ENCODE assay signal across 12 mouse cellular contexts in the genomic region with DNA sequence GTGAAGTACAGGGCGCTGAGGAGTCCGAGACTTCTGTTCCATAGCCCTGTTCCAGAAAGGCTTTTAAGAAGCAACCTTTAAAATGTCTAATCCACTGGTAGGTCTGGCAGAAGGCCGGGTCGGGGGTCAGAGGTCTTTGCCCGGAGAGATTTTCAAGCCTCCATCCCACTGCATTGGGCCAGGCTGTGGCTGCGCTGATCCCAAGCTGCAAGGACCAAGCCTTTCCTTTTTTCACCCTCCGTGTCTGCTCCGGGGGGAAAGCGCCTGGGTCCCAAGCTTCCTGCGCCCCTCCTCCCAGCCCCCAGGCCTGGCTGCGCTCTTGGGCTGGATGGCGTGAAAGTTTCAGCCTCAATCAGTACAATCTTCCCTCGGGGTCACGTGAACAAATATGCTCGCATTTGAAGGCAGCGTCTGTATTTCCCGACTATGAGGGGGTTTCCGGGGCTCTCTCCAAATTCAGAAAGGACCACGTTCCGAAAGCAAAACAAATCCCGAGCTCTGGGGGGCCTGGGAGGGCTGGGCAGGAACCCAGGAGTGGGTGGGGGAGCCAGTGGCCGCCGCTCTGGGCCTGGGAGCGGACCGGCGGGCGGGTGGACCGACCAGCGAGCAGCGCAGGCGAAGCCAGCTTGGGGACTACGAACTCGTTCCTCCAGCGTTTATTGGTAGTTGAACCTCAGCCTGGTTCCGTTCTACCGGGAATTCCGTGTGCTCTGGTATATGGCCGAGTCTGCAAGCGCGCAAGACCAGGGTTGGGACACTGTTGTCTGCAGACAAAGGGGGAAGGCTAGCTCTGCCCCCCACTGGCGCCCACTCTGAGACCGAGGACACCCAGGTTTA. TPM values are rescaled to one million over a fixed set of nuclear protein-coding genes. Genes with fewer than 3 reads are reported as not detected.
DNase-seq lines count a peak whose midpoint lies in the region; ATAC-seq lines count a peak whose summit lies in the region.
"Had no signal": no experiment of that assay in that cellular context is flagged by ENCODE, and none has a peak within 500 bp of the region (broad histone marks: within the 10 kb centered on the region; RNA-seq: fewer than 3 reads in every experiment).

No protein-coding gene starts in this region.

- H3K4me1 ChIP-seq in midbrain, embryonic 10.5 days = peaks cover 15% of the 10 kb centered on the region; the same call in 1 of the 2 replicates
- no peaks in the 10 kb centered on the region for H3K4me1 ChIP-seq in midbrain, embryonic 16.5 days (ENCODE audit: control insufficient read depth, insufficient read depth, low read length)
- H3K4me1 ChIP-seq in limb, embryonic 13.5 days = peaks cover 44% of the 10 kb centered on the region
- no peaks in the 10 kb centered on the region for H3K4me1 ChIP-seq in stomach, embryonic 16.5 days (ENCODE audit: control insufficient read depth, insufficient read depth, low read length)

- H3K9ac ChIP-seq in midbrain, embryonic 16.5 days (ENCODE audit: low read depth, low read length) = no peak overlapping the region
- H3K9ac ChIP-seq in limb, embryonic 13.5 days = no peak overlapping the region; the same call in 1 of the 2 replicates
- H3K9ac ChIP-seq in stomach, embryonic 16.5 days (ENCODE audit: low read length) = no peak overlapping the region

- no peak overlapping the region for H3K27ac ChIP-seq in midbrain, embryonic 10.5 days (replicated peaks)
- no peak overlapping the region for H3K27ac ChIP-seq in midbrain, embryonic 16.5 days (ENCODE audit: low read length)
- H3K27ac ChIP-seq in limb, embryonic 13.5 days = no peak overlapping the region
- no peak overlapping the region for H3K27ac ChIP-seq in stomach, embryonic 16.5 days (ENCODE audit: low read length)

- no peaks in the 10 kb centered on the region for H3K36me3 ChIP-seq in midbrain, embryonic 10.5 days
- no peaks in the 10 kb centered on the region for H3K36me3 ChIP-seq in midbrain, embryonic 16.5 days (ENCODE audit: control insufficient read depth, insufficient read depth, low read length)
- H3K36me3 ChIP-seq in limb, embryonic 13.5 days = no peaks in the 10 kb centered on the region
- no peaks in the 10 kb centered on the region for H3K36me3 ChIP-seq in stomach, embryonic 16.5 days (ENCODE audit: control insufficient read depth, insufficient read depth, low read length)

- WGBS in midbrain, embryonic 10.5 days = under 1% methylated on average over 42 of the region's 42 CpGs
- WGBS in midbrain, embryonic 16.5 days = 1% methylated on average over 42 of the region's 42 CpGs
- 2% methylated on average over 42 of the region's 42 CpGs for WGBS in limb, embryonic 13.5 days
- 2% methylated on average over 42 of the region's 42 CpGs for WGBS in stomach, embryonic 16.5 days

- no peak overlapping the region for H3K4me2 ChIP-seq in midbrain, embryonic 16.5 days (ENCODE audit: low read length)
- peak overlapping the region; percentile 54 for H3K4me2 ChIP-seq in limb, embryonic 13.5 days (replicated peaks)
- peak overlapping the region; percentile 28 for H3K4me2 ChIP-seq in stomach, embryonic 16.5 days (ENCODE audit: low read depth, low read length)

- intact Hi-C loops in heart, postnatal 14 days (cut with DNase I) = no loop called here

- H3K9me3 ChIP-seq in midbrain, embryonic 10.5 days (replicated peaks) = no peaks in the 10 kb centered on the region
- H3K9me3 ChIP-seq in midbrain, embryonic 16.5 days (replicated peaks; ENCODE audit: control insufficient read depth, low read length, poor library complexity, severe bottlenecking) = no peaks in the 10 kb centered on the region
- no peaks in the 10 kb centered on the region for H3K9me3 ChIP-seq in limb, embryonic 13.5 days
- no peaks in the 10 kb centered on the region for H3K9me3 ChIP-seq in stomach, embryonic 16.5 days (replicated peaks; ENCODE audit: control insufficient read depth, low read length)

- DNase-seq in heart, adult 11 months = peak; percentile 80
- no peak for DNase-seq in heart, postnatal 14 days
- peak; percentile 63 for DNase-seq in midbrain, embryonic 10.5 days (ENCODE audit: low spot score)
- DNase-seq in adrenal gland, postnatal 25 days = no peak
- DNase-seq: cerebellum, adult 2 months; gastrocnemius, postnatal 36 days had no signal

- no peak for ATAC-seq in midbrain, embryonic 16.5 days
- no peak for ATAC-seq in limb, embryonic 13.5 days (ENCODE audit: low FRiP score, low read depth)
- no peak for ATAC-seq in stomach, embryonic 16.5 days (ENCODE audit: insufficient read depth, low FRiP score)
- no peak for ATAC-seq in frontal cortex, adult (ENCODE audit: low TSS enrichment)

- peaks cover 100% of the 10 kb centered on the region for H3K27me3 ChIP-seq in midbrain, embryonic 10.5 days (ENCODE audit: low read depth, poor library complexity, severe bottlenecking)
- H3K27me3 ChIP-seq in midbrain, embryonic 16.5 days (ENCODE audit: control insufficient read depth, insufficient read depth, low read depth, low read length) = peaks cover 68% of the 10 kb centered on the region
- H3K27me3 ChIP-seq in limb, embryonic 13.5 days = peaks cover 99% of the 10 kb centered on the region
- H3K27me3 ChIP-seq in stomach, embryonic 16.5 days (ENCODE audit: control insufficient read depth, insufficient read depth, low read length) = peaks cover 90% of the 10 kb centered on the region

- H3K4me3 ChIP-seq in midbrain, embryonic 10.5 days = peak overlapping the region; percentile 25; the same call in 1 of the 2 replicates
- no peak overlapping the region for H3K4me3 ChIP-seq in midbrain, embryonic 16.5 days (ENCODE audit: low read depth, low read length)
- H3K4me3 ChIP-seq in limb, embryonic 13.5 days = peak overlapping the region; percentile 27
- peak overlapping the region; percentile 22 for H3K4me3 ChIP-seq in stomach, embryonic 16.5 days (replicated peaks; ENCODE audit: low read length)

RNA-seq across cellular contexts. Expression of a gene that starts 9.5 kb away (rescaled TPM):
- total RNA-seq in heart, postnatal 14 days (2021) = under 1 TPM in 1 of 2 experiments, not detected in 1; 0.07 TPM
- polyA plus RNA-seq in midbrain, embryonic 10.5 days (2016; fragmentation: Nextera tagmentation; extraction: Ambion mirVana) = not detected in 2 replicates
- not detected in 2 replicates for polyA plus RNA-seq in midbrain, embryonic 16.5 days (2015; fragmentation: Nextera tagmentation; extraction: Ambion mirVana)
- polyA plus RNA-seq in limb, embryonic 13.5 days (2015; fragmentation: Nextera tagmentation; extraction: Ambion mirVana) = 0.08 and 0.26 TPM in 2 replicates
- 0.10 and 0.13 TPM in 2 replicates for polyA plus RNA-seq in stomach, embryonic 16.5 days (2015; fragmentation: Nextera tagmentation; extraction: Ambion mirVana)
- total RNA-seq in adrenal gland, postnatal 25 days (2021) = 3.3 and 3.6 TPM in 2 replicates
- polyA plus RNA-seq: C2C12; liver, embryonic 16.5 days had no signal

RNA-seq across cellular contexts. Expression of a gene that starts 24.3 kb away (rescaled TPM):
- under 1 TPM; 0.36 to 0.51 TPM for total RNA-seq in heart, postnatal 14 days (2021)
- polyA plus RNA-seq in midbrain, embryonic 10.5 days (2016; fragmentation: Nextera tagmentation; extraction: Ambion mirVana) = not detected in 2 replicates
- not detected in 2 replicates for polyA plus RNA-seq in midbrain, embryonic 16.5 days (2015; fragmentation: Nextera tagmentation; extraction: Ambion mirVana)
- 0.32 and 0.55 TPM in 2 replicates for polyA plus RNA-seq in limb, embryonic 13.5 days (2015; fragmentation: Nextera tagmentation; extraction: Ambion mirVana)
- 0.29 and 0.39 TPM in 2 replicates for polyA plus RNA-seq in stomach, embryonic 16.5 days (2015; fragmentation: Nextera tagmentation; extraction: Ambion mirVana)
- total RNA-seq in adrenal gland, postnatal 25 days (2021) = 27.8 and 34.1 TPM in 2 replicates
- polyA plus RNA-seq: C2C12; liver, embryonic 16.5 days had no signal

RNA-seq across cellular contexts. Expression of a gene that starts 24.3 kb away (rescaled TPM):
- total RNA-seq in heart, postnatal 14 days (2021) = not detected
- 0.06 TPM in 1 of 2 replicates, not detected in the other for polyA plus RNA-seq in midbrain, embryonic 10.5 days (2016; fragmentation: Nextera tagmentation; extraction: Ambion mirVana)
- polyA plus RNA-seq in midbrain, embryonic 16.5 days (2015; fragmentation: Nextera tagmentation; extraction: Ambion mirVana) = 0.17 TPM in 1 of 2 replicates, not detected in the other
- polyA plus RNA-seq in limb, embryonic 13.5 days (2015; fragmentation: Nextera tagmentation; extraction: Ambion mirVana) = 0.84 and 0.88 TPM in 2 replicates
- 7.4 and 9.2 TPM in 2 replicates for polyA plus RNA-seq in stomach, embryonic 16.5 days (2015; fragmentation: Nextera tagmentation; extraction: Ambion mirVana)
- 0.73 and 2.6 TPM in 2 replicates for total RNA-seq in adrenal gland, postnatal 25 days (2021)
- polyA plus RNA-seq: C2C12 had no signal

RNA-seq across cellular contexts. Expression of a gene that starts 26.7 kb away (rescaled TPM):
- not detected for total RNA-seq in heart, postnatal 14 days (2021)
- not detected in 2 replicates for polyA plus RNA-seq in midbrain, embryonic 10.5 days (2016; fragmentation: Nextera tagmentation; extraction: Ambion mirVana)
- 0.11 TPM in 1 of 2 replicates, not detected in the other for polyA plus RNA-seq in midbrain, embryonic 16.5 days (2015; fragmentation: Nextera tagmentation; extraction: Ambion mirVana)
- 0.61 and 0.69 TPM in 2 replicates for polyA plus RNA-seq in limb, embryonic 13.5 days (2015; fragmentation: Nextera tagmentation; extraction: Ambion mirVana)
- not detected in 2 replicates for polyA plus RNA-seq in stomach, embryonic 16.5 days (2015; fragmentation: Nextera tagmentation; extraction: Ambion mirVana)
- total RNA-seq in adrenal gland, postnatal 25 days (2021) = not detected in 2 replicates
- total RNA-seq: gastrocnemius, postnatal 36 days had no signal
- polyA plus RNA-seq: C2C12; liver, embryonic 16.5 days had no signal

RNA-seq across cellular contexts. Expression of a gene that starts 31.7 kb away (rescaled TPM):
- total RNA-seq in heart, postnatal 14 days (2021) = 1 to 10 TPM; 1.5 to 1.6 TPM
- polyA plus RNA-seq in midbrain, embryonic 10.5 days (2016; fragmentation: Nextera tagmentation; extraction: Ambion mirVana) = not detected in 2 replicates
- not detected in 2 replicates for polyA plus RNA-seq in midbrain, embryonic 16.5 days (2015; fragmentation: Nextera tagmentation; extraction: Ambion mirVana)
- polyA plus RNA-seq in limb, embryonic 13.5 days (2015; fragmentation: Nextera tagmentation; extraction: Ambion mirVana) = 7.3 and 7.5 TPM in 2 replicates
- 1.7 and 2.8 TPM in 2 replicates for polyA plus RNA-seq in stomach, embryonic 16.5 days (2015; fragmentation: Nextera tagmentation; extraction: Ambion mirVana)
- total RNA-seq in adrenal gland, postnatal 25 days (2021) = 27.2 and 33.9 TPM in 2 replicates
- polyA plus RNA-seq: C2C12; cerebellum, adult 2 months had no signal

Comparison
In these comparisons a context has a peak if more than half of its experiments do, and no peak if none do; other contexts are left out.
1. DNase-seq: peak in heart, adult 11 months (single experiment) and midbrain, embryonic 10.5 days (single experiment); none in heart, postnatal 14 days (0 of 2) and adrenal gland, postnatal 25 days (single experiment).